Mouse (Mus musculus) adrenal gland, postnatal 4 days (tissue): ENCODE measurements around the gene Rpa1. TPM values are rescaled to one million over a fixed set of nuclear protein-coding genes. Genes with fewer than 3 reads are reported as not detected.
"Not testable (repeated sequence)": the region's sequence is repeated elsewhere in the genome, so short reads cannot be mapped to it uniquely, and the experiment has no call there.

Source experiments
- DNase-seq, 2 experiments: peaks; one replicate each; pipeline ENCODE4 v3.0.0; 2021 to 2022; ENCODE audit warnings: low spot score in 2 of 2, mixed read lengths in 2 of 2
- total RNA-seq, 2 experiments: library from RNA; stranded (reverse); gene quantifications; 2 replicates each; pipeline ENCODE4 v1.2.3; 2021

Gene Rpa1
- total RNA-seq, 2 experiments from 2014 or later = 87.2 to 93.7 TPM

DNA sequence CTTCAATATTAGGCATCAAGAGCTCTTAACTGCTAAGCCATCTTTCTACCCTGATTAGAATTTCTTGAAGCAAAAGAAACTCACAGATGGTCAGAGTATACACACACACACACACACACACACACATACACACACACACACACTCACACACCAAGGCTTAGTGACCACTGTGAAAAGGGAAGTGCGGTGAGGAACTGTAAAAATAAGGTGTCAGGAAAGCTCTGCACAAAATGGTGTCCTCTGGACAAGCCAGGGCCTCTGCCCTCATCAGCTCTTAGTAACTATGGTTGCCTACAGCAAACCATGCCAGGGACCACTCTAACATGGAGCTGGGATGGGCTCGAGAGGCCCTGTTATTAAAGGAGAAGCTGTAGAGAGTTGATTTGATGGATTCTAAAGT lies 23.7 kb downstream of the Rpa1 start:
- DNase-seq = no peak

- DNase-seq = no peak
Observed at GRCm38 (mm10) chr11:75323326-75323737, 24.8 kb downstream of the Rpa1 start.

DNA sequence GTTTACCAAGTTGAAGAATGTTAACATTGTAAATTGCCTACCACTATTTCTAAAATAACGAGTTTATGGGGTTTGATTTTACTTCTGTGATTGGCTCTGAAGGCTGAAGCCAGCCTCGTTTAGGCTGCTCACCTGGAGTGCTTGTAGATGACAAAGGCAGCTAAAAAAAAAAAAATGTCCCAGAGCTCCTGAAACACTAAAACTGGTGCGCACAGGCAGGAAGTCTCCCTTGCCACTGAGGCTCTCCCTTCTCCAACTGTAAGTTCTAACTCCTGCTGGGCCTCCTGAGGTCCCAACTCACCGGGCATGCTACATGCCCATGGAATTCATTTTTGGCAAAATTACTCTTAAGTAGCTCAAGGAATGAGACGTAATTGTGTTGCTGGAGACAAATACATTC lies 28.9 kb downstream of the Rpa1 start:
- DNase-seq = no peak

- DNase-seq = no peak
Observed at GRCm38 (mm10) chr11:75318351-75319221, 29.5 kb downstream of the Rpa1 start.

DNA sequence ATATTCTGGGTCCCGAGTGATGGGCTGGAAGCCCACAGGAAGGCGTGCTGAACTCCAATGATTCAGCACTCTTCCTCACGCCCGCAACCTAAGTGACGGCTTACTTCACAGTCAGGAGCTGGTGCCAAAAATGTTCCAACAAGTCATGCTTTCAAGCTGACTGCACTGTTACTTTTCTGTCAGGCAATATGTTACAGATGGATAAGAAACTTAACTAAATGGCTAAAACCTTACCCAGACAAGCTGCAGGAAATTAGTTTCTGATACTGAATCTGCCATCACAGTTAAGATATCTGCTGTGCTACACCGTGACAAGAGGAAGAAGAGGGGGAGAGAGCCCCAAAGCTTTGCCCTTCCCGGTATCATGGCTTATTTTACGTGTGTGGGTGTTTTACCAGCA lies 34.3 kb downstream of the Rpa1 start:
- DNase-seq = no peak

DNA sequence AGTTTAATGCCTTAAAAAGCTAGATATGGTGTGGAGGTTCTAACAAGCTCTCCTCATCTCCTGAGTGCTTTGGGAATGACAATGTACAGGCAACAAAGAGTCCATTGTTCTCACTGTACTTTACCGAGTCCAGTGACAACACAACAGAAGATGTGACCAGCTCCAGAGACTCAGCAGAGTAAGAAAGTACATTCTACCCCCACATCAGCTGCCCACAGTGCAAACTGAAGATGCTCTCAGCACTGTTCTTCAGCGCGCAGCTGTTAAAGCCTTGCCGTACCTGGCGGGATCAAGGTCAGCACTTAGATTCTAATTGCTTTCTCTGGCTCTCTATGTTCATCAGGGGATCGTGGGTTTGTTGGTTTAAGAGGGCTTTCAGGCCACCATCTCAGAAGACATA lies 36.4 kb downstream of the Rpa1 start:
- no peak for DNase-seq

- DNase-seq = no peak
Observed at GRCm38 (mm10) chr11:75310813-75311212, 37.3 kb downstream of the Rpa1 start.

- no peak for DNase-seq
Observed at GRCm38 (mm10) chr11:75308650-75309049, 39.5 kb downstream of the Rpa1 start.

- no peak for DNase-seq
Observed at GRCm38 (mm10) chr11:75304797-75305196, 43.3 kb downstream of the Rpa1 start.

- no peak for DNase-seq
Observed at GRCm38 (mm10) chr11:75300954-75301353, 47.2 kb downstream of the Rpa1 start.

- DNase-seq = no peak
Observed at GRCm38 (mm10) chr11:75299786-75300185, 48.3 kb downstream of the Rpa1 start.

GRCm38 (mm10) chr11:75298491-75298890 lies 49.6 kb downstream of the Rpa1 start:
- no peak for DNase-seq

GRCm38 (mm10) chr11:75297631-75298030 lies 50.5 kb downstream of the Rpa1 start:
- no peak for DNase-seq

GRCm38 (mm10) chr11:75296406-75297005 lies 51.6 kb downstream of the Rpa1 start:
- DNase-seq = no peak

GRCm38 (mm10) chr11:75295534-75295933 lies 52.6 kb downstream of the Rpa1 start:
- DNase-seq = not testable (repeated sequence)

- no peak for DNase-seq
Observed at GRCm38 (mm10) chr11:75294862-75295261, 53.3 kb downstream of the Rpa1 start.

GRCm38 (mm10) chr11:75293852-75294361 lies 54.2 kb downstream of the Rpa1 start:
- no peak for DNase-seq

- no peak for DNase-seq
Observed at GRCm38 (mm10) chr11:75292281-75292680, 55.8 kb downstream of the Rpa1 start.

DNA sequence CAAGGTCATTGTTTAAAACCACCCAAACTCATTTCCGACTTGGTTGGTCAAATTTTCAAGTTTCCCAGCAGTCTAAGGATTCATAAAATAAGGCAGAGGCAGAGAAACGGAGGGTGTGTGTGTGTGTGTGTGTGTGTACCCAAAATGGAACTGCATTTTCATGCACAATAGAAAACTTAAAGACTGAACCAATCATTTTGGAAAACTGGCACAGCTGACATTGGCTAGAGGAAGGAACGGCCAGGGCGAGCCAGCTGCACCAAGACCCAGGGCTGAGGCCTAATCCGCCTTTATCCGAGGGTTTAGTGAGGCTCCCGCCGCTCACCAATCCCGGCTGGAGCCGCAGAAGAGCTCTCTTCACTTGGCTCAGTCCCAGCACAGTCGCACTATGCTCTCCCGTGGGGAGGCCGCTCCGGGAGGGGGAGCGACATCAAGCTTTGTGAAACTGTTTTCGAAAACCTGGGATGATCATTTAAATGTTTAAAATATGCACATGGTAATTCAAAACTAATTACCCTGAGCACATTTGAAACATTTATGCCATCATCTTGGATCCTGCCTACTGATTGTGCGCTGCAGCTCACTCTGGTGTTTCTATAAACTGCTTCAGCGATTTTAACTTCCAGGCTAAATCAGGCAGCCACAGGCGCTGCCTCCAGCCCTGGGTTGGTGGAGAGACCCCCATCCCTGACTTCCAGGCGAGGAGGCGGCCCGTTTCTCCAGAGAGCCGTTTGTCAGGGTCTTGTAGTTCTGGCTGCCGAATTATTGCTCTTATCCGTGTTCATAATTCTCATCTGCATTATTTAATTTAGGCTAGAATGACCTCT lies 56.5 kb downstream of the Rpa1 start:
- DNase-seq = no peak

- peak; percentile 63 to 80 for DNase-seq
Observed at GRCm38 (mm10) chr11:75290566-75291271, 57.4 kb downstream of the Rpa1 start.

GRCm38 (mm10) chr11:75289120-75289519 lies 59.0 kb downstream of the Rpa1 start:
- DNase-seq = no peak
